In the genomic region with DNA sequence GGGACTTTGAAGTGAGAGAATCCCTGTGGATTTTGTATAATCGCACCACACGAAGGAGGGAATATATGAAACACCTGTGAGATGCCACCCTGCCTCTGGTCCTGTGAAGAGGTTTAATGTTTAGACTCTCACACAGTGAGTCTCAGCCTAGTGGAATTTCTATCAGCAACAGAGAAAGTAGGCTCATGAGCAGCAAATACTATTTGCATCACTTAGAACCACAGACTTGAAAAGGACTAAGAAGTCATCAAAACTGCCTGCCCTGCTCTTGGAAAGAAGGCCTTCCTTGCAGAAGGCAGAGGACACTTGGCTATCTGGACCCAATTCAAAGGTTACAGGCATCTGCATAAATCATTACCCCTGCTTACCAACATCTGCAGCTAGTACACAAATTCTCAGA, we compare ENCODE assay signal across 11 mouse cellular contexts.
DNase-seq lines count a peak whose midpoint lies in the region; ATAC-seq and TF ChIP-seq lines count a peak whose summit lies in the region.
"Had no signal": no experiment of that assay in that cellular context is flagged by ENCODE, and none has a peak within 500 bp of the region (broad histone marks: within the 10 kb centered on the region; RNA-seq: fewer than 3 reads in every experiment).

No protein-coding gene starts in this region.

- H3K9ac ChIP-seq in stomach, embryonic 14.5 days (replicated peaks; ENCODE audit: low read depth, low read length): no peak overlapping the region
- H3K9ac ChIP-seq in stomach, postnatal 0 days (ENCODE audit: low read length): no peak overlapping the region
- H3K9ac ChIP-seq in hindbrain, embryonic 12.5 days: no peak overlapping the region
- no peak overlapping the region; the same call in 1 of the 2 replicates for H3K9ac ChIP-seq in midbrain, embryonic 13.5 days (replicated peaks)
- H3K9ac ChIP-seq: embryonic facial prominence, embryonic 15.5 days; liver, embryonic 15.5 days had no signal

- no peaks in the 10 kb centered on the region for H3K9me3 ChIP-seq in stomach, embryonic 14.5 days (ENCODE audit: control insufficient read depth, low read depth, low read length)
- no peaks in the 10 kb centered on the region for H3K9me3 ChIP-seq in stomach, postnatal 0 days (ENCODE audit: control insufficient read depth, low read length)
- no peaks in the 10 kb centered on the region for H3K9me3 ChIP-seq in hindbrain, embryonic 12.5 days (replicated peaks)
- H3K9me3 ChIP-seq in midbrain, embryonic 13.5 days: no peaks in the 10 kb centered on the region
- H3K9me3 ChIP-seq: embryonic facial prominence, embryonic 15.5 days; heart, embryonic 10.5 days; liver, embryonic 15.5 days had no signal

- DNase-seq in stomach, postnatal 0 days (ENCODE audit: low spot score): no peak
- no peak for DNase-seq in cerebellum, adult 8-10 months
- no peak for DNase-seq in yolk sac, embryonic 10.5 days (ENCODE audit: low spot score)

- no peak overlapping the region for H3K4me2 ChIP-seq in stomach, embryonic 14.5 days (replicated peaks; ENCODE audit: low read depth, low read length)
- no peak overlapping the region for H3K4me2 ChIP-seq in stomach, postnatal 0 days (replicated peaks; ENCODE audit: low read depth)
- no peak overlapping the region for H3K4me2 ChIP-seq in hindbrain, embryonic 12.5 days (replicated peaks)
- H3K4me2 ChIP-seq in midbrain, embryonic 13.5 days (replicated peaks): no peak overlapping the region
- H3K4me2 ChIP-seq: embryonic facial prominence, embryonic 15.5 days; liver, embryonic 15.5 days had no signal

- TF ChIP-seq EP300 in stomach, postnatal 0 days (optimal IDR thresholded peaks at IDR 0.05): no peak

- peaks cover 3% of the 10 kb centered on the region; the same call in 1 of the 2 replicates for H3K4me1 ChIP-seq in stomach, embryonic 14.5 days (ENCODE audit: control insufficient read depth, insufficient read depth, low read length)
- H3K4me1 ChIP-seq in stomach, postnatal 0 days (replicated peaks; ENCODE audit: control insufficient read depth, insufficient read depth): no peaks in the 10 kb centered on the region
- H3K4me1 ChIP-seq in hindbrain, embryonic 12.5 days: peaks cover 16% of the 10 kb centered on the region
- H3K4me1 ChIP-seq in midbrain, embryonic 13.5 days (replicated peaks): peaks cover 27% of the 10 kb centered on the region
- H3K4me1 ChIP-seq: liver, embryonic 15.5 days had no signal

- peak overlapping the region; percentile 12; the same call in 1 of the 2 replicates for H3K27ac ChIP-seq in stomach, embryonic 14.5 days (ENCODE audit: low read length)
- no peak overlapping the region for H3K27ac ChIP-seq in stomach, postnatal 0 days (replicated peaks)
- peak overlapping the region; percentile 71 for H3K27ac ChIP-seq in hindbrain, embryonic 12.5 days
- peak overlapping the region; percentile 69 for H3K27ac ChIP-seq in midbrain, embryonic 13.5 days
- H3K27ac ChIP-seq: heart, embryonic 10.5 days; liver, embryonic 15.5 days; macrophage had no signal

- no peak for TF ChIP-seq CTCF in stomach, postnatal 0 days (IDR thresholded peaks at IDR 0.05; ENCODE audit: low read depth)

- WGBS in stomach, embryonic 14.5 days: 50% methylated on average over 2 of the region's 2 CpGs
- 66% methylated on average over 2 of the region's 2 CpGs for WGBS in stomach, postnatal 0 days
- WGBS in hindbrain, embryonic 12.5 days: 54% methylated on average over 2 of the region's 2 CpGs
- WGBS in midbrain, embryonic 13.5 days: 32% methylated on average over 2 of the region's 2 CpGs

- H3K4me3 ChIP-seq in stomach, embryonic 14.5 days (ENCODE audit: low read depth, low read length): no peak overlapping the region
- H3K4me3 ChIP-seq in stomach, postnatal 0 days (ENCODE audit: low read depth, low read length): no peak overlapping the region
- no peak overlapping the region for H3K4me3 ChIP-seq in hindbrain, embryonic 12.5 days
- no peak overlapping the region for H3K4me3 ChIP-seq in midbrain, embryonic 13.5 days (replicated peaks)
- H3K4me3 ChIP-seq: embryonic facial prominence, embryonic 15.5 days; heart, embryonic 10.5 days; liver, embryonic 15.5 days had no signal

- H3K27me3 ChIP-seq in stomach, embryonic 14.5 days (ENCODE audit: control insufficient read depth, insufficient read depth, low read length): no peaks in the 10 kb centered on the region
- no peaks in the 10 kb centered on the region for H3K27me3 ChIP-seq in stomach, postnatal 0 days (ENCODE audit: control insufficient read depth, insufficient read depth, low read length)
- no peaks in the 10 kb centered on the region for H3K27me3 ChIP-seq in hindbrain, embryonic 12.5 days
- H3K27me3 ChIP-seq in midbrain, embryonic 13.5 days: no peaks in the 10 kb centered on the region
- H3K27me3 ChIP-seq: embryonic facial prominence, embryonic 15.5 days; liver, embryonic 15.5 days had no signal

- ATAC-seq in stomach, embryonic 14.5 days (ENCODE audit: insufficient number of reproducible peaks, insufficient read depth, low FRiP score, low read depth): no peak
- ATAC-seq in stomach, postnatal 0 days (ENCODE audit: low FRiP score, low TSS enrichment): no peak
- 0 out of 2 replicates have a peak, but pooled peaks have one; percentile 30 for ATAC-seq in hindbrain, embryonic 12.5 days (ENCODE audit: low FRiP score)
- ATAC-seq in midbrain, embryonic 13.5 days: peak; percentile 15; the same call in 1 of the 2 replicates
- ATAC-seq in megakaryocyte-erythroid progenitor cell, adult 5-6 weeks (replicated peaks; ENCODE audit: low FRiP score, low TSS enrichment, poor library complexity, severe bottlenecking): no peak

- no peaks in the 10 kb centered on the region for H3K36me3 ChIP-seq in stomach, embryonic 14.5 days (ENCODE audit: control insufficient read depth, insufficient read depth, low read length)
- H3K36me3 ChIP-seq in stomach, postnatal 0 days (ENCODE audit: control insufficient read depth, insufficient read depth, low read length): no peaks in the 10 kb centered on the region
- H3K36me3 ChIP-seq in hindbrain, embryonic 12.5 days: no peaks in the 10 kb centered on the region
- no peaks in the 10 kb centered on the region for H3K36me3 ChIP-seq in midbrain, embryonic 13.5 days
- H3K36me3 ChIP-seq: embryonic facial prominence, embryonic 15.5 days; heart, embryonic 10.5 days; liver, embryonic 15.5 days had no signal

Comparison
In these comparisons a context has a peak if more than half of its experiments do, and no peak if none do; other contexts are left out.
1. ATAC-seq: peak in hindbrain, embryonic 12.5 days (single experiment) and midbrain, embryonic 13.5 days (single experiment); none in stomach, embryonic 14.5 days (single experiment), stomach, postnatal 0 days (single experiment) and megakaryocyte-erythroid progenitor cell, adult 5-6 weeks (single experiment).